Mouse (Mus musculus) cerebellum, adult 2 months (tissue): ENCODE measurements at regions not wholly inside any gene's neighbourhood (a gene's known extent, or its start where the extent isn't known, plus 50 kb on each side); places are given as distances from the start of the nearest gene placed in this dataset.

ENCODE experiments used
- CTCF ChIP-seq: fragments of 200-500 bp; IDR thresholded peaks from 2 replicates; pipeline ENCODE4 v1.5.1; 2011; ENCODE audit warnings: low read depth, mild to moderate bottlenecking, control low read depth, low read length, moderate library complexity, borderline replicate concordance; ENCODE audit not compliant: insufficient read depth
- POLR2A ChIP-seq: fragments of 200-500 bp; IDR thresholded peaks from 2 replicates; pipeline ENCODE4 v1.6.1; 2011; ENCODE audit warnings: low read length, control low read depth, borderline replicate concordance; ENCODE audit not compliant: insufficient read depth

DNA sequence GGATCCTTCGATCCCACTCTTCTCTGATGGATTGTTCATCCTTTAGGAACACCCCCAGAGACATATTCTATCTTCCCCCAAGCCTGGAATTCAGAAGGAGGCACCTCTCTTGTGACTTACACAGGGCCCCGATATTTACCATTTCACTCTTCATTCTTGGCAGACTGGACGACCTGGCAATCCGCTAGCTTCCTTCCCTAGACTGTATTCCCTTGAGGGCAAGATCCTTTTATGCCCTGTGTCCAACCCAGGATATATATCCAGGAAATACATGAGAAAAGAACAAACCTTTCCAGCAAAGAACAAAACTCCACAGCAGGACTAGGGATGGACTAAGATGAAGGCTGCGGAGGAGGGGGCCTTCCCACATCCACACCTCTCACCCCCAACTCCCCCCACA is 56.3 kb upstream of the Tnrc6c start:
- TF ChIP-seq CTCF (no peak), POLR2A (no peak)
